Mouse (Mus musculus): ENCODE data around the gene Ppp1r12c. TPM values are rescaled to one million over a fixed set of nuclear protein-coding genes. Genes with fewer than 3 reads are reported as not detected.

Ppp1r12c gene
- polyA plus RNA-seq, 1 experiment from 2014 or later = 48.0 TPM

DNA sequence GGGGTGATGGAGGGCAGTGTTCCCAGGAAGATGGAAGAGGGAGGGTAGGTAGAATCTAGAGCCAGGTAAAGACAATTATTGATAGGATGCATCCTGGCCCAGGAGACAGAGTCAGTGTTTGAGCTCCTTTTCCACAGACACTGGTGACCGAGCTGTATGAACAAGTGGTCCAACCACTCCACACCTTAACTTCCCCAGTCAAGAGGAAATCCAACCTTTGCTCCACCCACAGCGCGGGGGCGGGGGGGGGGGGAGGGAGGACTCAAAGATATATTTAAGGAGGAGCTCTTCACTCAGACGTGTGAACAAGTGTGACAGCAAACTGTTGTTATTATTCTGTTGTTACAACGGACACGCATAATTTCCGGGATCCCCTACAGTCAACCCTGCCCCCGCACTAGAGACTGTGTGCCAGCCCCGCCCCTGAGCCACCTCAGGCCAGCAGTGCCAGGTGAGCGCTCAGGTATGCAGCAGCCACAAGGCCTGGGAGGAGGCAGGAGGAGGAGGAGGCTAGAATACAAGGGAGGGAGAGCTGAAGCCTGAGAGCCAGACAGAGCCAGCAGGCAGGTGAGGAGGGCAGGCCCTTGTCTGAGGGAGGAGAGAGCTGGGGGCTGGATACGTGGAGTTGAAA is 37.2 kb downstream of the Ppp1r12c start:
- no peaks in the 10 kb centered on the region; the same call in 1 of the 2 replicates for H3K4me1 ChIP-seq (replicated peaks; ENCODE audit: control insufficient read depth, insufficient read depth, low read length)
- ATAC-seq (replicated peaks; ENCODE audit: low FRiP score) (no peak), DNase-seq (ENCODE audit: low spot score) (no peak)
- no peak overlapping the region; the same call in 1 of the 2 replicates for H3K27ac ChIP-seq (ENCODE audit: low read depth, low read length)
- H3K36me3 ChIP-seq (ENCODE audit: control insufficient read depth, insufficient read depth, low read length) = no peaks in the 10 kb centered on the region
- H3K9ac ChIP-seq (ENCODE audit: low read depth, low read length) = no peak overlapping the region
- no peaks in the 10 kb centered on the region for H3K9me3 ChIP-seq (ENCODE audit: control insufficient read depth, low read length)
- no peak overlapping the region for H3K4me3 ChIP-seq (ENCODE audit: low read depth, low read length)
- H3K4me2 ChIP-seq = no peak overlapping the region
- WGBS = 8% methylated on average over 11 of the region's 12 CpGs
- no peaks in the 10 kb centered on the region for H3K27me3 ChIP-seq (replicated peaks; ENCODE audit: control insufficient read depth, insufficient read depth, low read length)

DNA sequence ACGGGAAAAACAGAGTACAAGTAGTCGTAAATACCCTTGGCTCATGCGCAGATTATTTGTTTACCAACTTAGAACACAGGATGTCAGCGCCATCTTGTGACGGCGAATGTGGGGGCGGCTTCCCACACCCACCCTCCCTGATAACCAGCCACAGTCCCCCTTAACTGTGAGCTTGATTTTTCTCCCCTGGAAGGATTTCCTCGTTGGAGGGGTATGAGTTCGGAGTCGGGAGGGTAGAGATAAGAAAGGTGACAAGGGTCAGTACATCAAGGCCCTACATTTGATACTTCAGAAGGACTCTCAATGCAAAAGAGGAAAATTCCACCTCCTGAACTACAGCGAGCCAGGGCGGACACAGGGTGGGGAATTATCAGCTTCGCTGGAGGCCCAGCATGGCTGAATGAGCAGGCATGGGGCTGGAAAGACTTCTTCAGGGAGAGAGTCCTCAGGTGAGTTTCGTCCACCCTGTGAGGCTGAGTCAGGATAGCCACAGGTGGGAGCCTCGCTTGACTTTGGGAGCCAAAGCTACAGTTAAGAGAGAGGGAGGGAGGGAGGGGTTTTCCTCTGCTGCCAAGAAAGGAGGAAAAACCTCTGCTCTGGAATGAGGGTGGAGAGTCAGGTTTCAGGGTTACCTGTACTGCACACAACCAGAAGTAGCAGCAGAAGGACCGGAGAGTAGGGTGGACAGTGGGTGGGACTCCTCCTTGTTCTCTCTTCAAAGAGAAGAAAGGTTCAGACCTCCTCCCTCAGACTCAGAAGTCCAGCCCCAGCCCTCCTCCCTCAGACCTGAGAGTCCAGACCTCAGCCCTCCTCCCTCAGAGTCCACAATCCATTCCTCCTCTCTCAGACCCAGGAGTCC is 40.7 kb downstream of the Ppp1r12c start, which contains the start of gene Eps8l1:
TSS of gene Eps8l1 (plus strand) at position 99 of the 859 bp plus-strand sequence.
- Histone ChIP-seq H3K4me2 (peak within 1 kb of the TSS; percentile 49), H3K9me3 (ENCODE audit: control insufficient read depth, low read length) (no peaks in the 10 kb centered on the region), H3K4me1 (replicated peaks; ENCODE audit: control insufficient read depth, insufficient read depth, low read length) (no peaks in the 10 kb centered on the region; the same call in 1 of the 2 replicates), H3K36me3 (ENCODE audit: control insufficient read depth, insufficient read depth, low read length) (no peaks in the 10 kb centered on the region), H3K27ac (ENCODE audit: low read depth, low read length) (no peak within 1 kb of the TSS), H3K4me3 (ENCODE audit: low read depth, low read length) (peak within 1 kb of the TSS; percentile 39), H3K9ac (ENCODE audit: low read depth, low read length) (peak within 1 kb of the TSS; percentile 46), H3K27me3 (replicated peaks; ENCODE audit: control insufficient read depth, insufficient read depth, low read length) (no peaks in the 10 kb centered on the region)
- 51% methylated on average over 13 of the region's 16 CpGs for WGBS
- ATAC-seq (replicated peaks; ENCODE audit: low FRiP score) = peak; percentile 67
- no peak for DNase-seq (ENCODE audit: low spot score)

DNA sequence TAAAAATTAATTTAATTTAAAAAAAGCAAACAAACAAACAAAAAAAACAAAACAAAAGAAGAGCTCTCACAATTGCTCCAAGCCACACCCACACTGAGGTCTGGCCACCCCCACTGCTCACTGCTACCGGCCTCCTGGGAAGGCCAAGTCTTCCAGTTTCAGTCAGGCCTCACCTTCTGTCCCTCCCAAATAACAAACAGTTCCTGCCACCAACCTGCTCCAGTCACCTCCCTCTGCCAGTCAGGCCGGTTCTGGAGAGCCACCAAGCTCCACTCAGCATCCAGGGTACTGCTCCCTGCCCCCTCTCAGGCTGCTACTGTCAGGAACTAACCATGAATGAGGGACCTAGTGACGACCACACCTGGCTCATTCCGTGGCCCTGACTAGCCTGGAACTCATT is 48.8 kb downstream of the Ppp1r12c start:
- Histone ChIP-seq H3K36me3 (ENCODE audit: control insufficient read depth, insufficient read depth, low read length) (no peaks in the 10 kb centered on the region), H3K9ac (ENCODE audit: low read depth, low read length) (no peak overlapping the region), H3K27ac (ENCODE audit: low read depth, low read length) (no peak overlapping the region), H3K27me3 (replicated peaks; ENCODE audit: control insufficient read depth, insufficient read depth, low read length) (no peaks in the 10 kb centered on the region), H3K4me2 (no peak overlapping the region), H3K9me3 (ENCODE audit: control insufficient read depth, low read length) (no peaks in the 10 kb centered on the region), H3K4me3 (ENCODE audit: low read depth, low read length) (no peak overlapping the region), H3K4me1 (replicated peaks; ENCODE audit: control insufficient read depth, insufficient read depth, low read length) (peaks cover 8% of the 10 kb centered on the region)
- no peak for DNase-seq (ENCODE audit: low spot score)
- WGBS = 23% methylated on average over 4 of the region's 4 CpGs
- ATAC-seq (replicated peaks; ENCODE audit: low FRiP score) = peak; percentile 57; the same call in 1 of the 2 replicates

DNA sequence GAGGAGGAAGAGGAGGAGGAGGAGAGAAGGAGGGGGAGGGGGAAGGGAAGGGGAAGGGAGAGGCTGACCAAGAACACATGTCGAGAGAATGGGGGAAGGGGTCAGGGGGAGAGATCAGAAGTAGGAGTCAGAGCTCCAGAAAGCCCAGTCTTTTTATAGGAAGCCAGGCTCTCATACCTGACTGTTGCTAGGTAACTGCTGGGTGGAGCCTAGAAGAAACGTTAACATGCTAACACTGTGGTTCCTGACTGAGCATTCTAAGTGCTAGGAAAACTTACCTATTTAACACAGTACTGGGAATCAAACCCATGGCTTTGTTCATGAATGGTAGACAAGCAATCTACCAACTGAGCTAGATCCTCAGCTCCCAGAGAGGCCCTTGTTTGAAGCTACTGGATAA is 52.3 kb downstream of the Ppp1r12c start:
- no peak overlapping the region for H3K9ac ChIP-seq (ENCODE audit: low read depth, low read length)
- no peak overlapping the region for H3K4me2 ChIP-seq
- ATAC-seq (replicated peaks; ENCODE audit: low FRiP score) (no peak), DNase-seq (ENCODE audit: low spot score) (no peak)
- H3K27me3 ChIP-seq (replicated peaks; ENCODE audit: control insufficient read depth, insufficient read depth, low read length) = no peaks in the 10 kb centered on the region
- H3K27ac ChIP-seq (ENCODE audit: low read depth, low read length) = no peak overlapping the region
- no peaks in the 10 kb centered on the region for H3K9me3 ChIP-seq (ENCODE audit: control insufficient read depth, low read length)
- 0 out of 2 replicates have a peak, but pooled peaks cover 2% of the 10 kb centered on the region for H3K36me3 ChIP-seq (ENCODE audit: control insufficient read depth, insufficient read depth, low read length)
- H3K4me3 ChIP-seq (ENCODE audit: low read depth, low read length) = no peak overlapping the region
- H3K4me1 ChIP-seq (replicated peaks; ENCODE audit: control insufficient read depth, insufficient read depth, low read length) = peaks cover 8% of the 10 kb centered on the region
- 17% methylated on average over 2 of the region's 2 CpGs for WGBS

DNA sequence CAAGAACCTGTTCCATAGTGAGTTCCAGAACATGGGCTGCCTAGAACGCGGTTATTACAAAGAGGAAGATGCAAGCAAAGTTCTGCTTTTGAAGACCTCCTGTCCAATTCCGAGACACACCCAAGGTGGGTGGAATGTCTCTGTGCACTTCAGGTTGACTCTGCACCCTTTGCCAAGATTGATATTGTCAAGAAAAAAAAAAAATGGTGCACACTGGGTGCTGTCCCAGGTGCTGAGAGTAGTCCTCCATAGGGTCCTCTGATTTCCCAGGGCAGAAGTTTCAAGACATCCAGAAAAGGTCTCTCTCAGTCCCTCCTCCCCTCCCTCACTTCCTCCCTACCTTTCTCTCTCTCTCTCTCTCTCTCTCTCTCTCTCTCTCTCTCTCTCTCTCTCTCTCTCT is 53.0 kb downstream of the Ppp1r12c start:
- no peak overlapping the region for H3K9ac ChIP-seq (ENCODE audit: low read depth, low read length)
- H3K4me2 ChIP-seq = no peak overlapping the region
- H3K9me3 ChIP-seq (ENCODE audit: control insufficient read depth, low read length) = no peaks in the 10 kb centered on the region
- H3K4me1 ChIP-seq (replicated peaks; ENCODE audit: control insufficient read depth, insufficient read depth, low read length) = peaks cover 8% of the 10 kb centered on the region
- no peak for ATAC-seq (replicated peaks; ENCODE audit: low FRiP score)
- peaks cover 8% of the 10 kb centered on the region; the same call in 1 of the 2 replicates for H3K36me3 ChIP-seq (ENCODE audit: control insufficient read depth, insufficient read depth, low read length)
- H3K27ac ChIP-seq (ENCODE audit: low read depth, low read length) = no peak overlapping the region
- WGBS = 76% methylated on average over 3 of the region's 3 CpGs
- H3K4me3 ChIP-seq (ENCODE audit: low read depth, low read length) = no peak overlapping the region
- no peak for DNase-seq (ENCODE audit: low spot score)
- no peaks in the 10 kb centered on the region for H3K27me3 ChIP-seq (replicated peaks; ENCODE audit: control insufficient read depth, insufficient read depth, low read length)

DNA sequence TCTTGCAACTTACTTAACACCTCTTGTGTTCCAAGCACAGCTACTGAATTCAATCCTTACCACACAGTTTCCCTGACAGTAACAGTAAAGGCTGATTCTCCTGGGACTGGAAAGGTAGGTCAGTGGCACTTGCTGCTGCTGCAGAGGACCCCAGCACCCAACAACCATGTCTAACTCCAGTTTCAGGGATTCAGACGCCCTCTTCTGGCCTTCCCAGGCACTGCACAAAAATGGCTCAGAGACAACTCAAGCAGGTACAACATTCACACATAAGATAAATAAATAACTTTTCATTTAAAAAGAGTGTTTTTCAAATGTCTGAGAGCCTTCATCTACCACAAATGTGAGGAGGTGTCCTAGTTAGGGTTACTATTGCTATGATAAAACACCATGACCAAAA is 54.3 kb downstream of the Ppp1r12c start:
- no peak overlapping the region for H3K4me2 ChIP-seq
- no peak overlapping the region for H3K27ac ChIP-seq (ENCODE audit: low read depth, low read length)
- H3K4me1 ChIP-seq (replicated peaks; ENCODE audit: control insufficient read depth, insufficient read depth, low read length) = peaks cover under 1% of the 10 kb centered on the region
- H3K9me3 ChIP-seq (ENCODE audit: control insufficient read depth, low read length) = no peaks in the 10 kb centered on the region; the same call in 1 of the 2 replicates
- peaks cover 19% of the 10 kb centered on the region for H3K36me3 ChIP-seq (ENCODE audit: control insufficient read depth, insufficient read depth, low read length)
- no peak overlapping the region for H3K4me3 ChIP-seq (ENCODE audit: low read depth, low read length)
- no peaks in the 10 kb centered on the region for H3K27me3 ChIP-seq (replicated peaks; ENCODE audit: control insufficient read depth, insufficient read depth, low read length)
- WGBS = 6% methylated on average over 1 of the region's 1 CpGs
- DNase-seq (ENCODE audit: low spot score) (no peak), ATAC-seq (replicated peaks; ENCODE audit: low FRiP score) (no peak)
- no peak overlapping the region for H3K9ac ChIP-seq (ENCODE audit: low read depth, low read length)

DNA sequence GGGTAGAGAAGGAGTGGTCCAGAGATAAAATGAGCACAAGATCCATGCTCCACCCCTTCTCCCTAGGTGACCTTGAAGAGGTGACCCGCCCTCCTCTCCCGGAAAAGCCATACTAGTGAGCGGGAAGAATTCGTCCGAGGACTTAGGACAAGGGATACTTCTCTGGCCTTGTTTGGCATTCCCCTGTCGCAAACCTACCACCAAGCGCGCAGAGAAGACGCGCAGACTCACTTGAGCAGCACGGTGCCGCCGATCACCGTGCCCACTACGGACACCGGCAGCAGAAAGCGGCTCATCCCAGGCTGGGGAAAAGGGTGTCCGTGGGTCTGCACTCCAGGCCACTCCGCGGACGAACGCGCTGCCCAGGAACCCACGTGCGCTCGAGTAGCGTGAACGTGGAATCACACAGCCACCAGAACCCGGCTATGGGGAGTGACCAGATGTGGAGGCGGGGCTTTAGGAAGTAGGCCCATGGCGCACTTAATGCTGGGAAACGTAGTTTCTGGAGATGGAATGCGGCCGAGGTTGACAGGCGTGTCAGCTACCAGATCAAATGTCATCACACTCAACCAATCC is 56.2 kb downstream of the Ppp1r12c start, which contains the start of gene Rdh13:
TSS of gene Rdh13 (minus strand) at position 434 of the 576 bp plus-strand sequence.
- Histone ChIP-seq H3K4me2 (peak within 1 kb of the TSS; percentile 74), H3K36me3 (ENCODE audit: control insufficient read depth, insufficient read depth, low read length) (peaks cover 34% of the 10 kb centered on the region), H3K27me3 (replicated peaks; ENCODE audit: control insufficient read depth, insufficient read depth, low read length) (no peaks in the 10 kb centered on the region), H3K4me1 (replicated peaks; ENCODE audit: control insufficient read depth, insufficient read depth, low read length) (no peaks in the 10 kb centered on the region; the same call in 1 of the 2 replicates), H3K9ac (ENCODE audit: low read depth, low read length) (peak within 1 kb of the TSS; percentile 77), H3K9me3 (ENCODE audit: control insufficient read depth, low read length) (no peaks in the 10 kb centered on the region; the same call in 1 of the 2 replicates), H3K27ac (ENCODE audit: low read depth, low read length) (peak within 1 kb of the TSS; percentile 48; the same call in 1 of the 2 replicates), H3K4me3 (ENCODE audit: low read depth, low read length) (peak within 1 kb of the TSS; percentile 85)
- peak; percentile 95 for ATAC-seq (replicated peaks; ENCODE audit: low FRiP score)
- under 1% methylated on average over 35 of the region's 35 CpGs for WGBS
- DNase-seq (ENCODE audit: low spot score) = peak; percentile 88

DNA sequence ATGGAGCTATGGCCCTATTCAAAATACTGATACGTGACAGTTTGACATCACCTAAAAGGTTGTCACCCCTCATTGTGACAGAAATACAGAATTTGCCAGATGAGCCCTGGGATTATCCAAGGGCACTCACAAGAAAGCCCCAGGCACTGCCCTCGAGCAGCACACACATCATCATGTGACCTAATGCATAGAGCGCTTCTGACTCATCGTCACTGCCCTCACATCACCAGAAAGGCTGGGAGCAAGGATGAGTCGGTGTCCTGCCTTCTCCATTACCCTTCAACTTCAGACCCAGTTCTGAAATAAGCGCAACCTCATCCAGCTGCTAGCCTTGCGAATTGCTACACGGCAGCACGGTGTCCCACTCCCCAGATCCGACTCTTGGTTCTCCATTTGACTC is 60.9 kb downstream of the Ppp1r12c start:
- H3K27ac ChIP-seq (ENCODE audit: low read depth, low read length) = no peak overlapping the region
- 87% methylated on average over 10 of the region's 10 CpGs for WGBS
- peaks cover 46% of the 10 kb centered on the region for H3K36me3 ChIP-seq (ENCODE audit: control insufficient read depth, insufficient read depth, low read length)
- DNase-seq (ENCODE audit: low spot score) (no peak), ATAC-seq (replicated peaks; ENCODE audit: low FRiP score) (no peak)
- H3K4me1 ChIP-seq (replicated peaks; ENCODE audit: control insufficient read depth, insufficient read depth, low read length) = no peaks in the 10 kb centered on the region; the same call in 1 of the 2 replicates
- no peak overlapping the region for H3K9ac ChIP-seq (ENCODE audit: low read depth, low read length)
- no peaks in the 10 kb centered on the region for H3K27me3 ChIP-seq (replicated peaks; ENCODE audit: control insufficient read depth, insufficient read depth, low read length)
- no peak overlapping the region for H3K4me2 ChIP-seq
- no peak overlapping the region for H3K4me3 ChIP-seq (ENCODE audit: low read depth, low read length)
- no peaks in the 10 kb centered on the region; the same call in 1 of the 2 replicates for H3K9me3 ChIP-seq (ENCODE audit: control insufficient read depth, low read length)
